Mouse (Mus musculus) MEL (cell line): ENCODE data around the gene Gm20388. TPM values are rescaled to one million over a fixed set of nuclear protein-coding genes. Genes with fewer than 3 reads are reported as not detected.
A peak's percentile ranks its signal among the peaks of the same experiment; 100 is the strongest.

Experiments used
- DNase-seq: peaks from one replicate; pipeline ENCODE4 v3.0.0; 2011; ENCODE audit warnings: low read depth, low spot score
- H3K27ac ChIP-seq: 2 replicates; pipeline ENCODE4 v1.5.1; 2012; ENCODE audit warnings: low read depth, mild to moderate bottlenecking, control low read depth, low read length, moderate library complexity; ENCODE audit not compliant: control insufficient read depth
- H3K27me3 ChIP-seq, 2 experiments: fragments of 150-350 bp in 1 of 2; sonication (generic) in 1 of 2; 2 replicates each; pipeline ENCODE4 v1.6.1; 2012; ENCODE audit warnings: low read length in 2 of 2, mild to moderate bottlenecking in 2 of 2, improper control_type of control experiment in 1 of 2, moderate library complexity in 1 of 2; ENCODE audit not compliant: insufficient read depth in 2 of 2, control insufficient read depth in 1 of 2
- H3K36me3 ChIP-seq, 2 experiments: 2 replicates each; pipeline ENCODE4 v1.6.1; 2012 to 2014; ENCODE audit warnings: low read length in 2 of 2, improper control_type of control experiment in 1 of 2, inconsistent platforms in 1 of 2, mild to moderate bottlenecking in 1 of 2; ENCODE audit not compliant: insufficient read depth in 2 of 2, control insufficient read depth in 1 of 2
- H3K4me1 ChIP-seq, 2 experiments: fragments of 150-350 bp in 1 of 2; sonication (generic) in 1 of 2; 2 replicates each; pipeline ENCODE4 v1.6.1; 2012; ENCODE audit warnings: low read length in 2 of 2, improper control_type of control experiment in 1 of 2, mild to moderate bottlenecking in 1 of 2; ENCODE audit not compliant: insufficient read depth in 2 of 2, control insufficient read depth in 1 of 2
- H3K4me3 ChIP-seq, 2 experiments: fragments of 150-350 bp in 1 of 2; sonication (generic) in 1 of 2; 2 replicates each; pipeline ENCODE4 v1.5.1; 2012; ENCODE audit warnings: low read depth in 2 of 2, low read length in 2 of 2, mild to moderate bottlenecking in 2 of 2, moderate library complexity in 2 of 2, control low read depth in 1 of 2, improper control_type of control experiment in 1 of 2; ENCODE audit not compliant: control insufficient read depth in 1 of 2, insufficient read depth in 1 of 2
- H3K79me2 ChIP-seq: 2 replicates; pipeline ENCODE4 v1.6.1; 2012; ENCODE audit warnings: mild to moderate bottlenecking, low read length, moderate library complexity; ENCODE audit not compliant: control insufficient read depth, poor library complexity, insufficient read depth
- H3K9ac ChIP-seq: 2 replicates; pipeline ENCODE4 v1.6.1; 2012; ENCODE audit warnings: low read depth, mild to moderate bottlenecking, control low read depth, low read length, moderate library complexity; ENCODE audit not compliant: control insufficient read depth, poor library complexity, severe bottlenecking
- H3K9me3 ChIP-seq: fragments of 150-350 bp; sonication (generic); replicated peaks from 2 replicates; pipeline ENCODE4 v1.6.1; 2012; ENCODE audit warnings: mild to moderate bottlenecking, low read length, improper control_type of control experiment, moderate library complexity; ENCODE audit not compliant: insufficient read depth
- BHLHE40 ChIP-seq: IDR thresholded peaks from 2 replicates; pipeline ENCODE4 v1.6.1; 2012; ENCODE audit warnings: low read depth, mild to moderate bottlenecking, inconsistent platforms, low read length, improper control_type of control experiment, borderline replicate concordance
- CHD1 ChIP-seq: IDR thresholded peaks from 2 replicates; pipeline ENCODE4 v1.6.1; 2012; ENCODE audit warnings: low read depth, mild to moderate bottlenecking, inconsistent platforms, low read length, improper control_type of control experiment
- CHD2 ChIP-seq: IDR thresholded peaks from 2 replicates; pipeline ENCODE4 v1.6.1; 2011; ENCODE audit warnings: low read length, improper control_type of control experiment
- EP300 ChIP-seq, 2 experiments: IDR thresholded peaks; 2 replicates each; pipeline ENCODE4 v1.6.1; 2011; ENCODE audit warnings: improper control_type of control experiment in 2 of 2, low read length in 2 of 2, low read depth in 1 of 2, mild to moderate bottlenecking in 1 of 2
- ETS1 ChIP-seq: IDR thresholded peaks from 2 replicates; pipeline ENCODE4 v1.6.1; 2012; ENCODE audit warnings: low read depth, mild to moderate bottlenecking, inconsistent platforms, low read length, improper control_type of control experiment, moderate library complexity
- HCFC1 ChIP-seq: IDR thresholded peaks from 2 replicates; pipeline ENCODE4 v1.6.1; 2012; ENCODE audit warnings: low read depth, mild to moderate bottlenecking, inconsistent platforms, low read length, improper control_type of control experiment, moderate library complexity
- KAT2A ChIP-seq: conservative IDR thresholded peaks from 2 replicates; pipeline ENCODE4 v1.6.1; 2012; ENCODE audit warnings: low read depth, low read length, improper control_type of control experiment, inconsistent platforms
- MAX ChIP-seq: IDR thresholded peaks from 2 replicates; pipeline ENCODE4 v1.6.1; 2011; ENCODE audit warnings: low read length, improper control_type of control experiment
- MAZ ChIP-seq: IDR thresholded peaks from 2 replicates; pipeline ENCODE4 v1.6.1; 2012; ENCODE audit warnings: low read depth, mild to moderate bottlenecking, inconsistent platforms, low read length, improper control_type of control experiment
- MEF2A ChIP-seq: IDR thresholded peaks from 2 replicates; pipeline ENCODE4 v1.6.1; 2014; ENCODE audit warnings: low read depth, mild to moderate bottlenecking, inconsistent platforms, low read length, improper control_type of control experiment; ENCODE audit not compliant: poor library complexity, insufficient replicate concordance, severe bottlenecking; ENCODE audit errors: extremely low read depth
- MXI1 ChIP-seq: IDR thresholded peaks from 2 replicates; pipeline ENCODE4 v1.6.1; 2011; ENCODE audit warnings: mild to moderate bottlenecking, low read depth, low read length, improper control_type of control experiment
- MYB ChIP-seq: IDR thresholded peaks from 2 replicates; pipeline ENCODE4 v1.6.1; 2011; ENCODE audit warnings: mild to moderate bottlenecking, low read depth, low read length, improper control_type of control experiment
- MYC ChIP-seq: IDR thresholded peaks from 2 replicates; pipeline ENCODE4 v1.6.1; 2011; ENCODE audit warnings: low read depth, mild to moderate bottlenecking, low read length, improper control_type of control experiment, moderate library complexity
- NELFE ChIP-seq: IDR thresholded peaks from 2 replicates; pipeline ENCODE4 v1.6.1; 2011; ENCODE audit warnings: low read depth, low read length, improper control_type of control experiment
- POLR2A ChIP-seq, 2 experiments: IDR thresholded peaks; 2 replicates each; pipeline ENCODE4 v1.6.1; 2011 to 2012; ENCODE audit warnings: low read length in 2 of 2, mild to moderate bottlenecking in 2 of 2, control low read depth in 1 of 2, improper control_type of control experiment in 1 of 2, low read depth in 1 of 2, moderate library complexity in 1 of 2; ENCODE audit not compliant: control insufficient read depth in 1 of 2, insufficient read depth in 1 of 2, poor library complexity in 1 of 2
- POLR2AphosphoS2 ChIP-seq: IDR thresholded peaks from 2 replicates; pipeline ENCODE4 v1.6.1; 2011; ENCODE audit warnings: low read length, improper control_type of control experiment
- RAD21 ChIP-seq: IDR thresholded peaks from 2 replicates; pipeline ENCODE4 v1.6.1; 2011; ENCODE audit warnings: mild to moderate bottlenecking, low read depth, low read length, improper control_type of control experiment
- RCOR1 ChIP-seq: IDR thresholded peaks from 2 replicates; pipeline ENCODE4 v1.6.1; 2012; ENCODE audit warnings: low read depth, mild to moderate bottlenecking, inconsistent platforms, low read length, improper control_type of control experiment
- TAL1 ChIP-seq: IDR thresholded peaks from 2 replicates; pipeline ENCODE4 v1.6.1; 2012; ENCODE audit warnings: mild to moderate bottlenecking, inconsistent platforms, low read length, moderate library complexity, mixed read lengths
- UBTF ChIP-seq: IDR thresholded peaks from 2 replicates; pipeline ENCODE4 v1.6.1; 2012; ENCODE audit warnings: low read depth, mild to moderate bottlenecking, inconsistent platforms, low read length, improper control_type of control experiment, moderate library complexity, borderline replicate concordance; ENCODE audit not compliant: insufficient read depth
- polyA plus RNA-seq, 2 experiments: library from polyadenylated mRNA; stranded (reverse) in 1 of 2; unstranded in 1 of 2; fragments of >175 nt in 1 of 2; fragments of >200 nt in 1 of 2; gene quantifications; 2 replicates each; pipeline versions ENCODE4 v1.2.1 to v1.2.4; 2012; ENCODE audit warnings: low replicate concordance in 2 of 2, low read depth in 1 of 2; ENCODE audit not compliant: insufficient read length in 2 of 2, insufficient read depth in 1 of 2, missing spikeins in 1 of 2
- total RNA-seq: library from RNA; depleted of rRNA; stranded (reverse); fragments of 300-350 nt; gene quantifications from 2 replicates; pipeline ENCODE4 v1.2.3, GENCODE M21; 2012

The Gm20388 gene
- total and polyA plus RNA-seq, 3 experiments = 11.1 to 17.8 TPM; not detected in 1

- Histone ChIP-seq H3K9me3 (no peaks in the 10 kb centered on the region), H3K4me1 (peaks cover 0 to 6% of the 10 kb centered on the region in 2 experiments; a peak in 2 of 4 replicates)
- peak; percentile 46 for DNase-seq
Observed at GRCm38 (mm10) chr8:124231485-124232279, 4321.0 kb downstream of the Gm20388 start.

GRCm38 (mm10) chr8:124232280-124232600 is 4321.6 kb downstream of the Gm20388 start:
- Histone ChIP-seq H3K4me3 (peak overlapping the region; percentile 68 to 79), H3K79me2 (peaks cover 2% of the 10 kb centered on the region; the same call in 1 of the 2 replicates), H3K27ac (no peak overlapping the region), H3K27me3 (no peaks in the 10 kb centered on the region), H3K9ac (peak overlapping the region; percentile 77), H3K9me3 (no peaks in the 10 kb centered on the region), H3K4me1 (peaks cover 0 to 6% of the 10 kb centered on the region in 2 experiments; a peak in 2 of 4 replicates)
- TF ChIP-seq UBTF (no peak), MXI1 (no peak), MYB (no peak)
- TF ChIP-seq, all 39 proteins: peak for 0
- H3K36me3 ChIP-seq = no peaks in the 10 kb centered on the region
- no peak for DNase-seq

More at GRCm38 (mm10) chr8:124231485-124232279, 4321.0 kb downstream of the Gm20388 start:
- peak overlapping the region; percentile 77 for H3K9ac ChIP-seq
- peaks cover 2% of the 10 kb centered on the region; the same call in 1 of the 2 replicates for H3K79me2 ChIP-seq
- no peaks in the 10 kb centered on the region for H3K36me3 ChIP-seq
- no peak overlapping the region for H3K27ac ChIP-seq
- TF ChIP-seq ETS1 (no peak), MAX (no peak), CHD2 (no peak), RAD21 (no peak), HCFC1 (0 out of 2 replicates have a peak, but pooled peaks have one; percentile 6), TAL1 (no peak), POLR2A (IDR thresholded peaks at IDR 0.05; ENCODE audit: control insufficient read depth in 1 of 2, insufficient read depth in 1 of 2, low read depth in 1 of 2, low read length in 2 of 2, poor library complexity in 1 of 2) (peak in 1 of 2 experiments; percentile 39; a peak in 1 of 4 replicates), POLR2AphosphoS2 (no peak), MYC (no peak)
- no peaks in the 10 kb centered on the region for H3K27me3 ChIP-seq
- H3K4me3 ChIP-seq = peak overlapping the region; percentile 68 to 79

GRCm38 (mm10) chr8:124234496-124234895 is 4323.9 kb downstream of the Gm20388 start:
- peaks cover 0 to 6% of the 10 kb centered on the region in 2 experiments; a peak in 2 of 4 replicates for H3K4me1 ChIP-seq
- DNase-seq = no peak
- no peak overlapping the region for H3K4me3 ChIP-seq

More at GRCm38 (mm10) chr8:124234496-124234895, 4323.9 kb downstream of the Gm20388 start:
- no peak overlapping the region for H3K27ac ChIP-seq
- H3K9ac ChIP-seq = no peak overlapping the region
- no peaks in the 10 kb centered on the region for H3K36me3 ChIP-seq
- TF ChIP-seq HCFC1 (no peak), RCOR1 (no peak), MAZ (no peak), EP300 (IDR thresholded peaks at IDR 0.05; ENCODE audit: low read depth in 1 of 2, low read length in 2 of 2) (no peak), CHD1 (no peak), BHLHE40 (no peak), MEF2A (no peak), KAT2A (no peak), NELFE (no peak), MYB (no peak)
- H3K9me3 ChIP-seq = no peaks in the 10 kb centered on the region
- H3K27me3 ChIP-seq = no peaks in the 10 kb centered on the region
- peaks cover 2% of the 10 kb centered on the region; the same call in 1 of the 2 replicates for H3K79me2 ChIP-seq
